8 mouse cellular contexts compared by ENCODE assay signal in the genomic region with DNA sequence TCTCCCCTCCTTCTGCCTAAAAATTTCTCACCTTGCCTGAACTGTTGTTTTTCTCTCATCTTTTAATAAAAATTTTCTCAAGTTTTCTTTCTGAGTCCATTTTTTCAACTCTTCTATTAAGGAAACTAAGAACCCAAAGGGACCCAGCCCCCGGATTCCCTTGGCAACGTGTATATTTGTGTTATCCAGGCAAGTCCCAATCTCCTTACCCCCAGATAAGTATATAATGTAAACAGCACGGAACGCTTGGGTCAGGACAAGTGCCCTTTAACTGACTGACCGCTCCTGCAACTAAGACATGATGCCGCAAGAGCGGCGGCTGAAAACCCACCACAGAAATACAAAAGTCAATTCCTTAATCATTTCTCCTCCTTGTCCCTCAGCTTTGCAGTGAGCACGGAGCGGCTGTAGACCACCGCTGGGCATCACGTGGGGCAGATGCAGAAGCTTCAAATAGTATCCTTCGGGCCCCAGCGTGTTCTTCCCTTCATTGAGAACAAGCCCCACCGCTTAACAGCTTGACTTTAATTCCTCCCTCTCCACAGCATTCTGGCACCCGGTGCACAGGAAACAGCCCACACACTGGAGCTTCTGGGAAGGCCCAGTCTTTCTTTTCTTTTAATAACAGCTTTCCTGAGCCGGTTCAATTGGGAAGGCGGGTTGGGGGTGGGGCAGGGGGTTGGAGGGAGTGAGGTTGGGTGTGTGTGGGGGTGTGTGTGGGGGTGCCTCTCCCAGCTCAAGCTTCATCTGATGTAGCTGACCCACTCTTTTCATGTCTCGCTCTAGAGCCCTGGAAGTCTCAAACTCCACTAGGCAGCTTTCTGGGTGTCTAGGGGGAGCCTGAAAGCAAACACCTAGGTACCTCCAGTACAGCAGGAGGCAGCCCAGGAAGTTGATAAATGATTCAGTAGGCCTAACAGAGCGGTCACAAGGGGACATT.
DNase-seq lines count a peak whose midpoint lies in the region; ATAC-seq lines count a peak whose summit lies in the region.

No protein-coding gene starts in this region.

- H3K27ac ChIP-seq in kidney, embryonic 16.5 days (ENCODE audit: low read length) = peak overlapping the region; percentile 54
- no peak overlapping the region for H3K27ac ChIP-seq in forebrain, embryonic 14.5 days (ENCODE audit: low read depth, low read length)
- no peak overlapping the region for H3K27ac ChIP-seq in hindbrain, embryonic 14.5 days
- peak overlapping the region; percentile 56; the same call in 1 of the 2 replicates for H3K27ac ChIP-seq in limb, embryonic 13.5 days

- peak overlapping the region; percentile 12; the same call in 1 of the 2 replicates for H3K4me3 ChIP-seq in kidney, embryonic 16.5 days (ENCODE audit: low read length)
- no peak overlapping the region for H3K4me3 ChIP-seq in forebrain, embryonic 14.5 days (ENCODE audit: low read depth, low read length)
- no peak overlapping the region for H3K4me3 ChIP-seq in hindbrain, embryonic 14.5 days (replicated peaks; ENCODE audit: low read length)
- 0 out of 2 replicates have a peak overlapping the region, but pooled peaks have one; percentile 2 for H3K4me3 ChIP-seq in limb, embryonic 13.5 days

- ATAC-seq in kidney, embryonic 16.5 days (ENCODE audit: low FRiP score, low TSS enrichment) = peak; percentile 89
- ATAC-seq in forebrain, embryonic 14.5 days = peak; percentile 54
- ATAC-seq in hindbrain, embryonic 14.5 days (ENCODE audit: low FRiP score) = peak; percentile 48; the same call in 1 of the 2 replicates
- ATAC-seq in limb, embryonic 13.5 days (ENCODE audit: low FRiP score, low read depth) = peak; percentile 72
- ATAC-seq in erythroblast, adult 5-6 weeks (replicated peaks; ENCODE audit: low FRiP score, poor library complexity, severe bottlenecking) = no peak

- 0 out of 2 replicates have a peak overlapping the region, but pooled peaks have one; percentile 9 for H3K9ac ChIP-seq in kidney, embryonic 16.5 days (replicated peaks; ENCODE audit: low read length)
- H3K9ac ChIP-seq in forebrain, embryonic 14.5 days (ENCODE audit: low read length) = no peak overlapping the region
- H3K9ac ChIP-seq in hindbrain, embryonic 14.5 days = no peak overlapping the region
- H3K9ac ChIP-seq in limb, embryonic 13.5 days = 0 out of 2 replicates have a peak overlapping the region, but pooled peaks have one; percentile 4

- peak overlapping the region; percentile 47 for H3K4me2 ChIP-seq in kidney, embryonic 16.5 days (replicated peaks; ENCODE audit: low read depth, low read length)
- peak overlapping the region; percentile 20; the same call in 1 of the 2 replicates for H3K4me2 ChIP-seq in forebrain, embryonic 14.5 days (ENCODE audit: low read length)
- H3K4me2 ChIP-seq in hindbrain, embryonic 14.5 days (replicated peaks) = peak overlapping the region; percentile 28
- peak overlapping the region; percentile 46 for H3K4me2 ChIP-seq in limb, embryonic 13.5 days (replicated peaks)

- no peak for DNase-seq in kidney, adult 9 months
- DNase-seq in forebrain, embryonic 14.5 days (ENCODE audit: low spot score) = peak; percentile 33
- no peak for DNase-seq in hindbrain, embryonic 14.5 days (ENCODE audit: low spot score)
- peak; percentile 5 for DNase-seq in ovary, postnatal 10 days (ENCODE audit: low spot score)
- DNase-seq in thymus, postnatal 4 days = no peak

- WGBS in kidney, embryonic 16.5 days = 13% methylated on average over 20 of the region's 20 CpGs
- 35% methylated on average over 20 of the region's 20 CpGs for WGBS in forebrain, embryonic 14.5 days
- 38% methylated on average over 20 of the region's 20 CpGs for WGBS in hindbrain, embryonic 14.5 days
- 29% methylated on average over 20 of the region's 20 CpGs for WGBS in limb, embryonic 13.5 days

- no peaks in the 10 kb centered on the region for H3K36me3 ChIP-seq in kidney, embryonic 16.5 days (ENCODE audit: insufficient read depth, low read length)
- no peaks in the 10 kb centered on the region for H3K36me3 ChIP-seq in forebrain, embryonic 14.5 days (ENCODE audit: control insufficient read depth, insufficient read depth, low read length)
- H3K36me3 ChIP-seq in hindbrain, embryonic 14.5 days (replicated peaks; ENCODE audit: control insufficient read depth, insufficient read depth) = no peaks in the 10 kb centered on the region
- no peaks in the 10 kb centered on the region for H3K36me3 ChIP-seq in limb, embryonic 13.5 days

- peaks cover 24% of the 10 kb centered on the region for H3K4me1 ChIP-seq in kidney, embryonic 16.5 days (ENCODE audit: insufficient read depth, low read length)
- H3K4me1 ChIP-seq in forebrain, embryonic 14.5 days (ENCODE audit: control insufficient read depth, insufficient read depth, low read length) = 0 out of 2 replicates have a peak, but pooled peaks cover 7% of the 10 kb centered on the region
- peaks cover 7% of the 10 kb centered on the region; the same call in 1 of the 2 replicates for H3K4me1 ChIP-seq in hindbrain, embryonic 14.5 days (replicated peaks; ENCODE audit: control insufficient read depth, insufficient read depth, low read length)
- peaks cover 18% of the 10 kb centered on the region for H3K4me1 ChIP-seq in limb, embryonic 13.5 days

- no peaks in the 10 kb centered on the region for H3K27me3 ChIP-seq in kidney, embryonic 16.5 days (ENCODE audit: insufficient read depth, low read length)
- H3K27me3 ChIP-seq in forebrain, embryonic 14.5 days (replicated peaks; ENCODE audit: control insufficient read depth, insufficient read depth, low read length) = no peaks in the 10 kb centered on the region
- H3K27me3 ChIP-seq in hindbrain, embryonic 14.5 days (ENCODE audit: control insufficient read depth, insufficient read depth, low read length) = no peaks in the 10 kb centered on the region
- H3K27me3 ChIP-seq in limb, embryonic 13.5 days = no peaks in the 10 kb centered on the region

- no peaks in the 10 kb centered on the region for H3K9me3 ChIP-seq in kidney, embryonic 16.5 days (ENCODE audit: low read length)
- H3K9me3 ChIP-seq in forebrain, embryonic 14.5 days (replicated peaks; ENCODE audit: control insufficient read depth, low read length) = no peaks in the 10 kb centered on the region
- no peaks in the 10 kb centered on the region for H3K9me3 ChIP-seq in hindbrain, embryonic 14.5 days (ENCODE audit: control insufficient read depth, low read length)
- no peaks in the 10 kb centered on the region for H3K9me3 ChIP-seq in limb, embryonic 13.5 days

Comparison
In these comparisons a context has a peak if more than half of its experiments do, and no peak if none do; other contexts are left out.
1. H3K27ac ChIP-seq: peak in kidney, embryonic 16.5 days (single experiment) and limb, embryonic 13.5 days (single experiment); none in forebrain, embryonic 14.5 days (single experiment) and hindbrain, embryonic 14.5 days (single experiment).
2. H3K4me3 ChIP-seq: peak in kidney, embryonic 16.5 days (single experiment) and limb, embryonic 13.5 days (single experiment); none in forebrain, embryonic 14.5 days (single experiment) and hindbrain, embryonic 14.5 days (single experiment).
3. H3K9ac ChIP-seq: peak in kidney, embryonic 16.5 days (single experiment) and limb, embryonic 13.5 days (single experiment); none in forebrain, embryonic 14.5 days (single experiment) and hindbrain, embryonic 14.5 days (single experiment).
4. DNase-seq: peak in forebrain, embryonic 14.5 days (single experiment) and ovary, postnatal 10 days (single experiment); none in kidney, adult 9 months (single experiment), hindbrain, embryonic 14.5 days (single experiment) and thymus, postnatal 4 days (single experiment).
5. Peak in every context shown above with its lines, with median percentiles within 50 percentile points of each other: H3K4me2 ChIP-seq.